ENCODE assay signal across 13 mouse cellular contexts in the genomic region with DNA sequence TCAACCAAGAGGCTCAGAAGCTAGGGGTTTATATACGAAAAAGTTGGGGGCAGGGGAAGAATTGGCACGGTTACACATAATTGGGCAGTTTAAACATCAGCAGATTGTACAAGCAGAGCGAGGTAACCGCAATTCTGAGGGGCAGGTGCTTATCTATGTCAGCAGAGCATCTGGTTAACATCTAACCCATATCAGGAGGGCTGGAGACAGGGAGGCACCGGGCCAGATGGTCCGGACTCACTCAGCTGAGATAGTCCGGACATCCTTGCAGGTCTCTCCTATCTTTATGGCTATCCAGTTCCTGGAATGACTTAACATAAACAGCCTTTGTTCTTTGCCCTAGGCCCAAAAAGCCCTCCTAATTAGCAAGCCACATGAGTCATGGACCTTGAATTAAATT.
"Had no signal": no experiment of that assay in that cellular context is flagged by ENCODE, and none has a peak within 500 bp of the region (broad histone marks: within the 10 kb centered on the region; RNA-seq: fewer than 3 reads in every experiment).

No protein-coding gene starts in this region.

- DNase-seq: gastrocnemius, postnatal 14 days; gastrocnemius, postnatal 36 days; heart, adult 11 months; heart, adult 2 months; heart, postnatal 14 days; heart, postnatal 36 days; kidney, adult 11 months; kidney, adult 2 months; kidney, adult 9 months; kidney, postnatal 14 days; kidney, postnatal 36 days; layer of hippocampus, adult 9-11 months; layer of hippocampus, postnatal 36 days had no signal
